Mouse (Mus musculus): Measurements from ENCODE around the gene Gfi1. TPM values are rescaled to one million over a fixed set of nuclear protein-coding genes. Genes with fewer than 3 reads are reported as not detected.

Gene Gfi1
- total and polyA plus RNA-seq, 3 experiments, result 0.16 TPM; not detected in 2

DNA sequence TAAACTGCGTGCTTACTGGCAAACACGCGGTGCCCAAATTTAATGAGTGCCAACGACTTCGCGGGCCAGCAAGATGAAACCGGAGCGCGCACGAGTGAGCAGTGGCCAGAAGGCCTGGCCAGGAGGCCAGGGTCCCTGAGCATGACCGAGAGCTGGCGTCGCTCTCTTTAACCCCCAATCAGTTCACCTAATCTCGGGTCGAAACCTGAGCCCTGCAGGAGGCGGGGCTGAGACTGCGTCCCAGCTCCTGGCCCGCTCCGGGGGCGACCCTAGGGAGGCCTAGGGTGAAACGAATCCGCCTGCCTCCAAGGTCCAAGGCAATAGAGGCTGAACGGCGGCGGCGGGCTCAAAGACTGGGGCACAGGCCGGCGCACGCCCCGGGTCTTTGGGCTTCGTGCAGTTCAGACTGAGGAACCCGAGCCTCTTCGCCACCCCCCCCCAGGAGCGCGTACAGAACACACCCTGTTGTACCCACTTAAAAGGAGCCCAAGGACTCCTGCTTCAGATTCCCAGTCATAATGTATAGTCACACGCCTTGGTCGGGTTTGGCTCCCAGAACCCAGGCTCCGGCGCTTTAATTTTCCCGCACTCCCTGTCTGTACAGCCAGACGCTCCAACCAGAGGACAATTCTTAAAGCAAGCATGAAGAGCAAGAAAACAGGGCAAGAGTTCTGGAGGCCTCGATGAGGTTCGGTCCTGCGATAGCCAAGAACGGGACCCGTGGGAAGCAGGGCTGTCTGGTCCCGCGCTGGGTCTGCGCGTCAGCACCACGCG, 988 bp downstream of the Gfi1 start:
- 1% methylated on average over 52 of the region's 52 CpGs for WGBS
- TF ChIP-seq EP300 (IDR thresholded peaks at IDR 0.05; ENCODE audit: insufficient read depth, low read depth, low read length), result no peak
- TF ChIP-seq CTCF (IDR thresholded peaks at IDR 0.05), result no peak
- no peak for TF ChIP-seq POLR2A (IDR thresholded peaks at IDR 0.05; ENCODE audit: insufficient read depth, low read depth, low read length)
- peak; percentile 19 to 32 for DNase-seq
- no peaks in the 10 kb centered on the region for H3K36me3 ChIP-seq (ENCODE audit: control insufficient read depth, insufficient read depth, low read length)
- intact Hi-C loops (cut with DNase I), result loop anchor here (10.0 kb wide), 1 partner anchor 1260 kb away; no protein-coding TSS in a partner anchor
- H3K79me2 ChIP-seq (replicated peaks; ENCODE audit: control insufficient read depth, insufficient read depth, low read length), result no peaks in the 10 kb centered on the region
- peaks cover 57% of the 10 kb centered on the region for H3K27me3 ChIP-seq (ENCODE audit: control insufficient read depth, insufficient read depth, low read length)
- H3K27ac ChIP-seq, result no peak overlapping the region
- H3K9ac ChIP-seq (ENCODE audit: low read depth, low read length), result no peak overlapping the region
- H3K4me1 ChIP-seq (ENCODE audit: control insufficient read depth, insufficient read depth, low read length), result peaks cover 5% of the 10 kb centered on the region
- peak overlapping the region; percentile 33 for H3K4me3 ChIP-seq

DNA sequence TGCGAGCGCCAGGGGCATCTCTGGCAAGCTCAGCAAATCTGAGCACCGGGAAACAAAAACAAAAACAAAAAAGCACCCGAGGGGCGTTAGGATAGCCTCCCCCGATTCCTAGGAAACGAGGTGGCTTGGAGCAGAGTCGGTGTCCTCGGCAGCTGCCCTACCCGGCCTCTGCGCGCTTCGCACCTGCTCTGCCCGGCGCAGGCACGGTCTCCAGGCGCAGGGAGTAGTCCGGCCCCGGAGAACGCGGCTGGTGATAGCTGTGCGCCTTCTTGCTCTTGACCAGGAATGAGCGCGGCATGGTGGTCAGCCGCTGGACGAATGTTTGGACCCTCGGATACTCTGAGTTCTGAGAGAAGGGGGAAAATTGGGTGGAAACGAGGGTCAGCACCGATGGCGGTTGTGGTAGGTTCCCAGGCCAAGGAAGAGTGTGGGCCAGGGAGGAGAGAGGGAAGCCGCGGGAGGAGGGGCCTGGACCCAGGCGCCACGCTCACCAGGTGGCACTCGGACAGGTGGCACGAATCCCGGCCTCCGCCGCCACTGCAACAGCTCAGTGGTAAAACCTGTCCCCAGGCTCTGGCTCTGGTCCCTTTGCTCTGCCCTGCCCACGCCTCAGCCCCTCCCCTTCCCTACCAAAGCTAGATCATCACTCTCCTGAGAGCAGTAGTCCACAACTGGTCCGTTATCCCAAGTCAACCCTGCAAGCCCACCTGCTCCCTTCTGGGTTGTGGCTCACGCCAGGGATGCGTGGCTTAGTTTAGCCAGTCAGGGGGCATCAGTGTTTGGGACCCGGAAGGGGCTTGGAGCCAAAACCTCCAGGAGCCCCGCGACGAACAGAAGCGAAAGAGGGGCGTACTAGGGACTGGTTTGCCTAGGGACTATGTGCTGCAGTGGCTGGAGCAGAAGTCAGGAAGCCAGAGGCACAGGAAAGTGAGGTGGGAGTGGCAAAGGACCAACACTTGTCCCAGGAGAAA, 2.0 kb downstream of the Gfi1 start:
- 3% methylated on average over 49 of the region's 49 CpGs for WGBS
- TF ChIP-seq POLR2A (IDR thresholded peaks at IDR 0.05; ENCODE audit: insufficient read depth, low read depth, low read length) (no peak), CTCF (IDR thresholded peaks at IDR 0.05) (no peak), EP300 (IDR thresholded peaks at IDR 0.05; ENCODE audit: insufficient read depth, low read depth, low read length) (no peak)
- no peaks in the 10 kb centered on the region for H3K79me2 ChIP-seq (replicated peaks; ENCODE audit: control insufficient read depth, insufficient read depth, low read length)
- intact Hi-C loops (cut with DNase I), result loop anchor here (10.0 kb wide), 1 partner anchor 1259 kb away; no protein-coding TSS in a partner anchor
- H3K27me3 ChIP-seq (ENCODE audit: control insufficient read depth, insufficient read depth, low read length), result peaks cover 57% of the 10 kb centered on the region
- no peak overlapping the region for H3K9ac ChIP-seq (ENCODE audit: low read depth, low read length)
- no peak overlapping the region for H3K27ac ChIP-seq
- peak overlapping the region; percentile 13 for H3K4me3 ChIP-seq
- peaks cover 5% of the 10 kb centered on the region for H3K4me1 ChIP-seq (ENCODE audit: control insufficient read depth, insufficient read depth, low read length)
- DNase-seq, result peak in 1 of 2 experiments; percentile 30
- H3K36me3 ChIP-seq (ENCODE audit: control insufficient read depth, insufficient read depth, low read length), result no peaks in the 10 kb centered on the region

GRCm38 (mm10) chr5:107722661-107723532, 2.9 kb downstream of the Gfi1 start:
- no peak overlapping the region for H3K9ac ChIP-seq (ENCODE audit: low read depth, low read length)
- H3K79me2 ChIP-seq (replicated peaks; ENCODE audit: control insufficient read depth, insufficient read depth, low read length), result no peaks in the 10 kb centered on the region
- no peak overlapping the region for H3K27ac ChIP-seq
- peaks cover 53% of the 10 kb centered on the region for H3K27me3 ChIP-seq (ENCODE audit: control insufficient read depth, insufficient read depth, low read length)
- H3K36me3 ChIP-seq (ENCODE audit: control insufficient read depth, insufficient read depth, low read length), result no peaks in the 10 kb centered on the region
- TF ChIP-seq EP300 (IDR thresholded peaks at IDR 0.05; ENCODE audit: insufficient read depth, low read depth, low read length), result no peak
- no peak for TF ChIP-seq CTCF (IDR thresholded peaks at IDR 0.05)
- TF ChIP-seq POLR2A (IDR thresholded peaks at IDR 0.05; ENCODE audit: insufficient read depth, low read depth, low read length), result no peak
- intact Hi-C loops (cut with DNase I), result loop anchor here (10.0 kb wide), 1 partner anchor 1258 kb away; no protein-coding TSS in a partner anchor
- WGBS, result 4% methylated on average over 34 of the region's 34 CpGs
- DNase-seq, result peak; percentile 26 to 44
- H3K4me1 ChIP-seq (ENCODE audit: control insufficient read depth, insufficient read depth, low read length), result peaks cover 5% of the 10 kb centered on the region
- H3K4me3 ChIP-seq, result peak overlapping the region; percentile 13; the same call in 1 of the 2 replicates

DNA sequence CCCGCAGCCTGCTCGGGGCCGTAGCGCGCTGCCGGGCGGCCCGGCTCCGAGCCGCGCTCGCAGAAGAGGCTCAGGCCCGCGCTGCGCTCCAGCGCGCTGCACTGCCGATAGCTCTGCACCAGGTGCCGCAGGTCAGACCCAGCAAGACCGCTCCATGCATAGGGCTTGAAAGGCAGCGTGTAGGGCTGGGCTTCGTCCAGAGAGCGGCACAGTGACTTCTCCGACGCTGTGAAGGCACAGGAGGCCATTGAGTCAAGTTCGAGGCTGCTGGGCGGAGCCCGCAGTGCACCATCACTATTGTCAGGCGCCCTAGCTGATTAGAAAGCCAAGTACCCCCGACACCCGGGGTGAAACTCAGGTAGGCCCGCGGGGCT, 4.2 kb downstream of the Gfi1 start:
- Histone ChIP-seq H3K79me2 (replicated peaks; ENCODE audit: control insufficient read depth, insufficient read depth, low read length) (no peaks in the 10 kb centered on the region), H3K27me3 (ENCODE audit: control insufficient read depth, insufficient read depth, low read length) (peaks cover 50% of the 10 kb centered on the region), H3K36me3 (ENCODE audit: control insufficient read depth, insufficient read depth, low read length) (no peaks in the 10 kb centered on the region), H3K4me1 (ENCODE audit: control insufficient read depth, insufficient read depth, low read length) (peaks cover 5% of the 10 kb centered on the region), H3K27ac (no peak overlapping the region), H3K9ac (ENCODE audit: low read depth, low read length) (no peak overlapping the region), H3K4me3 (no peak overlapping the region)
- TF ChIP-seq EP300 (IDR thresholded peaks at IDR 0.05; ENCODE audit: insufficient read depth, low read depth, low read length) (no peak), POLR2A (IDR thresholded peaks at IDR 0.05; ENCODE audit: insufficient read depth, low read depth, low read length) (no peak), CTCF (IDR thresholded peaks at IDR 0.05) (no peak)
- WGBS, result 6% methylated on average over 33 of the region's 33 CpGs
- intact Hi-C loops (cut with DNase I), result loop anchor here (10.0 kb wide), 1 partner anchor 1257 kb away; no protein-coding TSS in a partner anchor
- DNase-seq, result no peak

DNA sequence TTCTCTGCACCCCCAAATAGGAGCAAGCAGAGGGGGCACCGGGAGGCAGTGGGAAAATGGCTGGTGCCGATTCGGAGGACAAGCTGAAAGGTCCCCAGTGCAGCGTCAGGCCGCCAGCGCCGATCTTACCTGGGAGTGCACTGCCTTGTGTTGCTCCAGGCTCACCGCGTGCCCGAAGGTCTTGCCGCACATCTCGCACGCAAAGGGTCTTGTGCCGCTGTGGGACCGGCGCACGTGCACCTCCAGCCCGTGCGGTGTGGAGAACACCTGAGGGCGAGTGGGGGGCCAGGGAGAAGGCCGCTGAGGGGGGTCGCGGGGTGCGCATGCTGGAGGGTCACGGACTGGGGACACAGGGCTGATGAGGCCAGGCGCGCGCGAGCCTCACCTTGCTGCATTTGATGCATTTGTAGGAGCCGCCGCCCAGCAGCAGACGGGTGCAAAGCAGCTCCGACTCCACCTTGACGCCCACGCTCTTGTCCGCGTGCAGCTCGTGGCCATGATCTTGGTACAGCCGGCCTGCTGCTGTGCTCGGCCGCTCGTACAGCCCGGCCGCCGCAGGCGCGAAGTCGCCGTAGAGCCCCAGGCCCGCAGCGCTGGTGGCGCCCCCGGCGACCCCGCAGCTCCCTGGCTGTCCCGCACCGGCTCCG, 4.7 kb downstream of the Gfi1 start:
- Histone ChIP-seq H3K4me1 (ENCODE audit: control insufficient read depth, insufficient read depth, low read length) (peaks cover 5% of the 10 kb centered on the region), H3K36me3 (ENCODE audit: control insufficient read depth, insufficient read depth, low read length) (no peaks in the 10 kb centered on the region), H3K4me3 (no peak overlapping the region), H3K79me2 (replicated peaks; ENCODE audit: control insufficient read depth, insufficient read depth, low read length) (no peaks in the 10 kb centered on the region), H3K27ac (no peak overlapping the region), H3K27me3 (ENCODE audit: control insufficient read depth, insufficient read depth, low read length) (peaks cover 45% of the 10 kb centered on the region), H3K9ac (ENCODE audit: low read depth, low read length) (no peak overlapping the region)
- TF ChIP-seq CTCF (IDR thresholded peaks at IDR 0.05) (no peak), POLR2A (IDR thresholded peaks at IDR 0.05; ENCODE audit: insufficient read depth, low read depth, low read length) (no peak)
- no peak for DNase-seq
- 6% methylated on average over 58 of the region's 58 CpGs for WGBS
- intact Hi-C loops (cut with DNase I), result loop anchor here (10.0 kb wide), 1 partner anchor 1256 kb away; no protein-coding TSS in a partner anchor
